Mouse (Mus musculus): ENCODE results near the gene Pecam1. TPM values are rescaled to one million over a fixed set of nuclear protein-coding genes. Genes with fewer than 3 reads are reported as not detected.

The Pecam1 gene
- total and polyA plus RNA-seq, 3 experiments = 18.4 to 22.3 (median 19.2) TPM

DNA sequence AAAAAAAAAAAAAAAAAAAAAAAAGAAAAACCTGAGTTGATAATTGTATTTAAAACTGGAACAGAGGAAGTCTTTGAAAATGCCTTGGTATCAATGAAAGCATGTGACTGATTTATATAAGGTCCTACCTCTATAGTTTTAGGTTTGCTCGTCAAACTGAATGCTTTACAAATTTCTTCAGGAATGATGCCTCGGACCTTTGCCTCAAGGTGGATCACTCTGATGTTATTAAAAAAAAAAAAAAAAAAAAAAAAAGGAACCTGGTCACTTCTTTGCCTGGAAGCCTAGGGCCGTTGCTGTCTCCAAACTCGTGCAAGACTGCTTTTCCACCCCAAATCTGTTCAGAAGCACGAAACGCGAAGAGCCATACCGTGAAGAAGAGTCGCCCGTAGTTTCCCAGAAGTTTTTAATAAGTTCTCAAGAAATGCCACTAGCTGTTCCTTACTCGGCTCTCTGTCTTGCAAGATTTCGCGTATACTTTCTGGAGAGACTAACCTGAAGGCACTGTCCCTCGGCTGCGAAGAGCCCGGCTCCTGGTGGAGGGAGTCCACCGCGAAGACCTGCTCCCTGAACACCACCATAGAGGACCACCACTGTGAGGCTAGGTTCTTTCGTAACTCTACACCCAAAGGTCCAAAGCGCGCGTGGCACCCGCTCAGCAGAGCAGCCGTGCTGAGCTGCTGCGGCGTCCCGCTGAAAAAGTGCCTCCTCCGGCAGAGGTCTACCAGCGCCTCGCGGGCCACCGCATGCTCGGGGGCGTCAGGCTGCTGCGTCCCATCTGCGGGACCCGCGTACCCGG lies 28.4 kb upstream of the Pecam1 start:
- peak; percentile 79 for TF ChIP-seq ZNF384 (IDR thresholded peaks at IDR 0.05; ENCODE audit: low read depth, low read length)
- TF ChIP-seq ZMIZ1 (IDR thresholded peaks at IDR 0.05; ENCODE audit: low read depth, low read length) = no peak
- no peak for TF ChIP-seq ZC3H11A (IDR thresholded peaks at IDR 0.05; ENCODE audit: low read depth, low read length)
- H3K4me2 ChIP-seq (ENCODE audit: insufficient read depth, low read depth, poor library complexity, severe bottlenecking) = peak overlapping the region; percentile 10; the same call in 1 of the 2 replicates
- H3K27me3 ChIP-seq (replicated peaks) = no peaks in the 10 kb centered on the region
- peak overlapping the region; percentile 74 to 95 (median 76) for H3K4me3 ChIP-seq (replicated peaks in 1 of 3; ENCODE audit: low read depth in 2 of 3, low read length in 2 of 3, poor library complexity in 1 of 3)
- H3K9me3 ChIP-seq (replicated peaks; ENCODE audit: low read length) = no peaks in the 10 kb centered on the region
- peaks cover 4 to 44% of the 10 kb centered on the region in 2 experiments; a peak in 2 of 4 replicates for H3K4me1 ChIP-seq (ENCODE audit: control insufficient read depth in 1 of 2, insufficient read depth in 2 of 2)
- H3K36me3 ChIP-seq (replicated peaks in 1 of 2; ENCODE audit: control insufficient read depth in 1 of 2, insufficient read depth in 1 of 2, low read length in 1 of 2) = peaks cover 52 to 67% of the 10 kb centered on the region in 2 experiments
- dilution Hi-C loops (cut with MboI; ENCODE audit: extremely low pct_ligation_motif_present, extremely low pct_unique_long_range_greater_than_20kb, low sequenced_read_pairs) = no loop called here
- H3K79me2 ChIP-seq (replicated peaks; ENCODE audit: control insufficient read depth, extremely low read depth, insufficient read depth, poor library complexity, severe bottlenecking) = peaks cover 42% of the 10 kb centered on the region
- peak overlapping the region; percentile 89 for H3K9ac ChIP-seq (ENCODE audit: insufficient read depth, low read depth)
- H3K27ac ChIP-seq (ENCODE audit: insufficient read depth, low read depth) = peak overlapping the region; percentile 92
- DNase-seq (ENCODE audit: extremely low read depth) = no peak
- in situ Hi-C loops (cut with MboI; ENCODE audit: low pct_ligation_motif_present, low pct_unique_long_range_greater_than_20kb, low sequenced_read_pairs) = no loop called here

DNA sequence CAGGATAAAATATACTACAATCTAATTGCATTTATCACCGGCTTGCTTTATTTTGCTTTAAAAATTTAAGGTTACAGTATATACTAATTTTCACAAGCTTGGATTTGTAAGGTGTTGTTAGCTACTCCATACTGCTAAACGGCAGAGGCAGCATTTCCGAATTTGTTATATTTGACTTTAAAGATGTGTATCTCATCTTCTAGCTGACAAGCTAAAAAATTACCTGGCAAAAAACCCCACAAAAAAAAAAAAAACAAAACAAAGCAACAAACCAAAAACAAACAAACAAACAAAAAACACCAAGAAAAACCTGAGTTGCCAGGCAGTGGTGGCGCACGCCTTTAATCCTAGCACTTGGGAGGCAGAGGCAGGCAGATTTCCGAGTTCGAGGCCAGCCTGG lies 27.7 kb upstream of the Pecam1 start:
- Histone ChIP-seq H3K9ac (ENCODE audit: insufficient read depth, low read depth) (peak overlapping the region; percentile 89), H3K4me3 (replicated peaks in 1 of 3; ENCODE audit: low read depth in 2 of 3, low read length in 2 of 3, poor library complexity in 1 of 3) (peak overlapping the region in 2 of 3 experiments; percentile 44 to 74), H3K27me3 (replicated peaks) (no peaks in the 10 kb centered on the region), H3K9me3 (replicated peaks; ENCODE audit: low read length) (no peaks in the 10 kb centered on the region), H3K4me2 (ENCODE audit: insufficient read depth, low read depth, poor library complexity, severe bottlenecking) (peak overlapping the region; percentile 100; the same call in 1 of the 2 replicates), H3K36me3 (replicated peaks in 1 of 2; ENCODE audit: control insufficient read depth in 1 of 2, insufficient read depth in 1 of 2, low read length in 1 of 2) (peaks cover 53 to 67% of the 10 kb centered on the region in 2 experiments), H3K79me2 (replicated peaks; ENCODE audit: control insufficient read depth, extremely low read depth, insufficient read depth, poor library complexity, severe bottlenecking) (peaks cover 36% of the 10 kb centered on the region), H3K4me1 (ENCODE audit: control insufficient read depth in 1 of 2, insufficient read depth in 2 of 2) (peaks cover 4 to 38% of the 10 kb centered on the region in 2 experiments; a peak in 2 of 4 replicates), H3K27ac (ENCODE audit: insufficient read depth, low read depth) (no peak overlapping the region)
- no peak for TF ChIP-seq MYC (IDR thresholded peaks at IDR 0.05; ENCODE audit: low read depth, low read length)
- TF ChIP-seq NELFE (IDR thresholded peaks at IDR 0.05; ENCODE audit: low read depth, low read length) = no peak
- no peak for TF ChIP-seq KAT2A (IDR thresholded peaks at IDR 0.05; ENCODE audit: insufficient replicate concordance, low read length)
- no peak for TF ChIP-seq JUN (IDR thresholded peaks at IDR 0.05; ENCODE audit: insufficient read depth, low read depth, low read length)
- no peak for TF ChIP-seq BHLHE40 (IDR thresholded peaks at IDR 0.05; ENCODE audit: low read depth, low read length)
- TF ChIP-seq MAZ (IDR thresholded peaks at IDR 0.05; ENCODE audit: low read depth, low read length) = no peak
- no peak for TF ChIP-seq CHD2 (IDR thresholded peaks at IDR 0.05; ENCODE audit: low read length)
- TF ChIP-seq TCF12 (IDR thresholded peaks at IDR 0.05; ENCODE audit: low read depth, low read length) = no peak
- TF ChIP-seq SMC3 (IDR thresholded peaks at IDR 0.05; ENCODE audit: low read depth, low read length) = no peak
- in situ Hi-C loops (cut with MboI; ENCODE audit: low pct_ligation_motif_present, low pct_unique_long_range_greater_than_20kb, low sequenced_read_pairs) = no loop called here
- DNase-seq (ENCODE audit: extremely low read depth) = no peak
- dilution Hi-C loops (cut with MboI; ENCODE audit: extremely low pct_ligation_motif_present, extremely low pct_unique_long_range_greater_than_20kb, low sequenced_read_pairs) = no loop called here

All from CH12.LX (cell line).